Comparison of ENCODE assay signal across 10 mouse cellular contexts in the genomic region with DNA sequence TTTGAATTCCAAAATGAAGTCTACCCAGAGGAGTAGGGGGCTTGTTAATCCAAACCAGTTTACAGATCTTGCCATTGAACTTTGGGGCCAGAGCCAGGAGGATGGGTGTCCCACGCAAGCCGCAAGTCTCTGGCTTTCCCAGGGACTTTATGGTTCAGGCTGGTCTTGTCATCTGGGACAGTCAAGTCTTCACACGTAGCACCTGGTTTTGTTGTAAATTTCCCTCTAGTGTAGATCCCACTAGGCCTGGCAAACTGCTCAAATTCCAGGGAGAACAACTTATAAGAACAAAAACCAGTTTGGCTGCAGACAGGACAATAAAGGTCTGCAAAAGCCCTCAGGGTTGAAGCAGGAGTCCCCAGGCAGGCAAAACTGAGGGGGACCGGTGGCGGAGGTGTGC. TPM values are rescaled to one million over a fixed set of nuclear protein-coding genes. Genes with fewer than 3 reads are reported as not detected.
DNase-seq lines count a peak whose midpoint lies in the region; ATAC-seq and TF ChIP-seq lines count a peak whose summit lies in the region.
"Had no signal": no experiment of that assay in that cellular context is flagged by ENCODE, and none has a peak within 500 bp of the region (broad histone marks: within the 10 kb centered on the region; RNA-seq: fewer than 3 reads in every experiment).

No protein-coding gene starts in this region.

- H3K27ac ChIP-seq in heart, embryonic 15.5 days: peak overlapping the region; percentile 94
- peak overlapping the region; percentile 11 for H3K27ac ChIP-seq in embryonic facial prominence, embryonic 11.5 days (replicated peaks; ENCODE audit: low read depth, low read length)
- H3K27ac ChIP-seq in hindbrain, embryonic 14.5 days: no peak overlapping the region
- H3K27ac ChIP-seq in midbrain, postnatal 0 days (ENCODE audit: low read depth, low read length): no peak overlapping the region

- no peak for DNase-seq in heart, adult 11 months
- no peak for DNase-seq in embryonic facial prominence, embryonic 11.5 days (ENCODE audit: low spot score)
- no peak for DNase-seq in hindbrain, embryonic 14.5 days (ENCODE audit: low spot score)
- DNase-seq in midbrain, postnatal 0 days (ENCODE audit: low spot score): no peak
- DNase-seq in urinary bladder, postnatal 4 days (ENCODE audit: low spot score in 2 of 2): no peak
- DNase-seq in left cerebral cortex, adult 9 months (ENCODE audit: low spot score in 2 of 2): no peak
- DNase-seq in left cerebral cortex, postnatal 25 days (ENCODE audit: low spot score in 2 of 2): no peak
- DNase-seq: cerebellum, postnatal 14 days; liver, postnatal 0 days had no signal

- peaks cover 71% of the 10 kb centered on the region for H3K4me1 ChIP-seq in heart, embryonic 15.5 days (replicated peaks)
- peaks cover 26% of the 10 kb centered on the region for H3K4me1 ChIP-seq in embryonic facial prominence, embryonic 11.5 days (ENCODE audit: control insufficient read depth, insufficient read depth, low read length)
- H3K4me1 ChIP-seq in hindbrain, embryonic 14.5 days (replicated peaks; ENCODE audit: control insufficient read depth, insufficient read depth, low read length): peaks cover 55% of the 10 kb centered on the region
- peaks cover 15% of the 10 kb centered on the region for H3K4me1 ChIP-seq in midbrain, postnatal 0 days (ENCODE audit: insufficient read depth, low read length)

- no peak for ATAC-seq in heart, embryonic 15.5 days (replicated peaks; ENCODE audit: insufficient number of reproducible peaks, insufficient read depth, low FRiP score, low read depth)
- ATAC-seq in embryonic facial prominence, embryonic 11.5 days (replicated peaks; ENCODE audit: insufficient number of reproducible peaks, low FRiP score, low TSS enrichment, low read depth): no peak
- no peak for ATAC-seq in hindbrain, embryonic 14.5 days (ENCODE audit: low FRiP score)
- no peak for ATAC-seq in midbrain, postnatal 0 days (ENCODE audit: low FRiP score)
- ATAC-seq: liver, postnatal 0 days had no signal

- intact Hi-C loops in left cerebral cortex, postnatal 25 days (cut with DNase I): loop anchor here (5.0 kb wide), 1 partner anchor 100 kb away; no protein-coding TSS in a partner anchor

- TF ChIP-seq CTCF in midbrain, postnatal 0 days (IDR thresholded peaks at IDR 0.05): no peak

- no peaks in the 10 kb centered on the region for H3K9me3 ChIP-seq in heart, embryonic 15.5 days (replicated peaks)
- H3K9me3 ChIP-seq in embryonic facial prominence, embryonic 11.5 days (replicated peaks; ENCODE audit: control insufficient read depth, low read length): no peaks in the 10 kb centered on the region
- no peaks in the 10 kb centered on the region for H3K9me3 ChIP-seq in hindbrain, embryonic 14.5 days (ENCODE audit: control insufficient read depth, low read length)
- H3K9me3 ChIP-seq in midbrain, postnatal 0 days (ENCODE audit: low read length): no peaks in the 10 kb centered on the region

- peak overlapping the region; percentile 76 for H3K4me3 ChIP-seq in heart, embryonic 15.5 days
- H3K4me3 ChIP-seq in embryonic facial prominence, embryonic 11.5 days (ENCODE audit: low read depth, low read length): no peak overlapping the region
- no peak overlapping the region for H3K4me3 ChIP-seq in hindbrain, embryonic 14.5 days (replicated peaks; ENCODE audit: low read length)
- no peak overlapping the region for H3K4me3 ChIP-seq in midbrain, postnatal 0 days (ENCODE audit: low read depth, low read length)

- H3K9ac ChIP-seq in heart, embryonic 15.5 days: peak overlapping the region; percentile 76
- no peak overlapping the region for H3K9ac ChIP-seq in embryonic facial prominence, embryonic 11.5 days (replicated peaks; ENCODE audit: low read length)
- no peak overlapping the region for H3K9ac ChIP-seq in hindbrain, embryonic 14.5 days
- H3K9ac ChIP-seq in midbrain, postnatal 0 days (replicated peaks; ENCODE audit: low read length, poor library complexity, severe bottlenecking): no peak overlapping the region
- H3K9ac ChIP-seq: liver, postnatal 0 days had no signal

- no peaks in the 10 kb centered on the region for H3K36me3 ChIP-seq in heart, embryonic 15.5 days
- H3K36me3 ChIP-seq in embryonic facial prominence, embryonic 11.5 days (replicated peaks; ENCODE audit: control insufficient read depth, insufficient read depth, low read depth, low read length): no peaks in the 10 kb centered on the region
- H3K36me3 ChIP-seq in hindbrain, embryonic 14.5 days (replicated peaks; ENCODE audit: control insufficient read depth, insufficient read depth): no peaks in the 10 kb centered on the region
- H3K36me3 ChIP-seq in midbrain, postnatal 0 days (ENCODE audit: insufficient read depth, low read length): no peaks in the 10 kb centered on the region

- peaks cover 48% of the 10 kb centered on the region for H3K27me3 ChIP-seq in heart, embryonic 15.5 days
- peaks cover 11% of the 10 kb centered on the region; the same call in 1 of the 2 replicates for H3K27me3 ChIP-seq in embryonic facial prominence, embryonic 11.5 days (ENCODE audit: control insufficient read depth, insufficient read depth, low read length)
- peaks cover 83% of the 10 kb centered on the region for H3K27me3 ChIP-seq in hindbrain, embryonic 14.5 days (ENCODE audit: control insufficient read depth, insufficient read depth, low read length)
- H3K27me3 ChIP-seq in midbrain, postnatal 0 days (ENCODE audit: insufficient read depth, low read length): peaks cover 44% of the 10 kb centered on the region

- 42% methylated on average over 5 of the region's 5 CpGs for WGBS in heart, embryonic 15.5 days
- 17% methylated on average over 5 of the region's 5 CpGs for WGBS in embryonic facial prominence, embryonic 11.5 days
- WGBS in hindbrain, embryonic 14.5 days: 18% methylated on average over 5 of the region's 5 CpGs
- WGBS in midbrain, postnatal 0 days: 40% methylated on average over 5 of the region's 5 CpGs

- peak overlapping the region; percentile 86 for H3K4me2 ChIP-seq in heart, embryonic 15.5 days
- peak overlapping the region; percentile 99 for H3K4me2 ChIP-seq in embryonic facial prominence, embryonic 11.5 days (ENCODE audit: low read depth, low read length)
- peak overlapping the region; percentile 91 for H3K4me2 ChIP-seq in hindbrain, embryonic 14.5 days (replicated peaks)
- H3K4me2 ChIP-seq in midbrain, postnatal 0 days (ENCODE audit: low read depth, low read length, poor library complexity, severe bottlenecking): peak overlapping the region; percentile 3; the same call in 1 of the 2 replicates

RNA-seq across cellular contexts. Expression of a gene that starts 3.3 kb away (rescaled TPM):
- polyA plus RNA-seq in heart, embryonic 15.5 days (2015; fragmentation: Nextera tagmentation; extraction: Ambion mirVana): 31.3 and 35.1 TPM in 2 replicates
- 26.2 and 26.6 TPM in 2 replicates for polyA plus RNA-seq in embryonic facial prominence, embryonic 11.5 days (2014; fragmentation: Nextera tagmentation; extraction: Ambion mirVana)
- 16.7 and 18.4 TPM in 2 replicates for polyA plus RNA-seq in hindbrain, embryonic 14.5 days (2014; fragmentation: Nextera tagmentation; extraction: Ambion mirVana)
- total RNA-seq in midbrain, postnatal 0 days (2014; rRNA removed): 34.0 and 35.9 TPM in 2 replicates
- polyA plus RNA-seq in midbrain, postnatal 0 days (2015; fragmentation: Nextera tagmentation; extraction: Ambion mirVana): 14.8 and 15.3 TPM in 2 replicates
- total RNA-seq in left cerebral cortex, postnatal 25 days (2021): 10 to 100 TPM; 10.8 to 12.2 TPM

RNA-seq across cellular contexts. Expression of a gene that starts 40.7 kb away (rescaled TPM):
- polyA plus RNA-seq in heart, embryonic 15.5 days (2015; fragmentation: Nextera tagmentation; extraction: Ambion mirVana): 0.74 TPM in 1 of 2 replicates, not detected in the other
- 0.94 and 1.4 TPM in 2 replicates for polyA plus RNA-seq in embryonic facial prominence, embryonic 11.5 days (2014; fragmentation: Nextera tagmentation; extraction: Ambion mirVana)
- polyA plus RNA-seq in hindbrain, embryonic 14.5 days (2014; fragmentation: Nextera tagmentation; extraction: Ambion mirVana): 0.95 and 1.0 TPM in 2 replicates
- total RNA-seq in midbrain, postnatal 0 days (2014; rRNA removed): 1.7 and 2.8 TPM in 2 replicates
- 1.1 and 1.6 TPM in 2 replicates for polyA plus RNA-seq in midbrain, postnatal 0 days (2015; fragmentation: Nextera tagmentation; extraction: Ambion mirVana)
- under 1 TPM; 0.41 to 0.73 TPM for total RNA-seq in left cerebral cortex, postnatal 25 days (2021)

Comparison
In these comparisons a context has a peak if more than half of its experiments do, and no peak if none do; other contexts are left out.
1. H3K27ac ChIP-seq: peak in heart, embryonic 15.5 days (single experiment) and embryonic facial prominence, embryonic 11.5 days (single experiment); none in hindbrain, embryonic 14.5 days (single experiment) and midbrain, postnatal 0 days (single experiment).
2. H3K4me2 ChIP-seq: peak in every context shown above with its lines; median percentile 99 in embryonic facial prominence, embryonic 11.5 days; 91 in hindbrain, embryonic 14.5 days; 86 in heart, embryonic 15.5 days; 3 in midbrain, postnatal 0 days.